8 mouse cellular contexts compared by ENCODE assay signal in the genomic region with DNA sequence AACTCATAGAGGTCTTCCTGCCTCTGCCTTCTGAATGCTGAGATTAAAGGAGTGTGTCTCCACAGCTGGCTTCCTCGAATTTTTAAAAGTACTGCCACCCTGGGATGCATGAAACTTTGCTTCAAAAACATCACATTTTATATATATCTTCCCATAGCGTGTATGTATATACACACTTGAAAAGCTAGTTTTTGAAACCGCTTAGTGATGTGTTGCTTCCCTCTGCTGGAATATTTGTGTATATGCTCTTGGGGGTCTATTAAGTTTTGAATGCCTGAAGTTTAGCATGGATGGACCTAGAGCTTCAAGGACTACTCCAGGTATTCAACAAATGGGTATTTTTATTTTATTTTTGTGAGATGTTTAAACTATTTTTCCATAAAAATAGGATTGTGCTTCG. TPM values are rescaled to one million over a fixed set of nuclear protein-coding genes. Genes with fewer than 3 reads are reported as not detected.
A peak's percentile ranks its signal among the peaks of the same experiment; 100 is the strongest.
DNase-seq lines count a peak whose midpoint lies in the region; ATAC-seq and TF ChIP-seq lines count a peak whose summit lies in the region.

No protein-coding gene starts in this region.

- H3K4me1 ChIP-seq in embryonic facial prominence, embryonic 11.5 days (ENCODE audit: control insufficient read depth, insufficient read depth, low read length): no peaks in the 10 kb centered on the region
- no peaks in the 10 kb centered on the region for H3K4me1 ChIP-seq in embryonic facial prominence, embryonic 10.5 days
- no peaks in the 10 kb centered on the region for H3K4me1 ChIP-seq in limb, embryonic 14.5 days (ENCODE audit: control insufficient read depth, insufficient read depth, low read length)
- no peaks in the 10 kb centered on the region for H3K4me1 ChIP-seq in limb, embryonic 10.5 days

- no peaks in the 10 kb centered on the region for H3K36me3 ChIP-seq in embryonic facial prominence, embryonic 11.5 days (replicated peaks; ENCODE audit: control insufficient read depth, insufficient read depth, low read depth, low read length)
- no peaks in the 10 kb centered on the region for H3K36me3 ChIP-seq in embryonic facial prominence, embryonic 10.5 days (replicated peaks)
- H3K36me3 ChIP-seq in limb, embryonic 14.5 days (ENCODE audit: control insufficient read depth, insufficient read depth, low read length): no peaks in the 10 kb centered on the region
- no peaks in the 10 kb centered on the region for H3K36me3 ChIP-seq in limb, embryonic 10.5 days

- WGBS in embryonic facial prominence, embryonic 11.5 days: 46% methylated on average over 4 of the region's 4 CpGs
- WGBS in embryonic facial prominence, embryonic 10.5 days: 47% methylated on average over 4 of the region's 4 CpGs
- WGBS in limb, embryonic 14.5 days: 34% methylated on average over 4 of the region's 4 CpGs
- 50% methylated on average over 4 of the region's 4 CpGs for WGBS in limb, embryonic 10.5 days

- TF ChIP-seq POLR2A in limb, embryonic 14.5 days (IDR thresholded peaks at IDR 0.05; ENCODE audit: borderline replicate concordance, extremely low read depth, insufficient read depth, insufficient read length): no peak

- DNase-seq in embryonic facial prominence, embryonic 11.5 days (ENCODE audit: low spot score): peak; percentile 58
- no peak for DNase-seq in embryonic facial prominence, embryonic 10.5 days (ENCODE audit: low spot score)
- DNase-seq in limb, embryonic 14.5 days (ENCODE audit: low spot score): peak; percentile 76
- DNase-seq in limb, embryonic 10.5 days (ENCODE audit: low spot score): no peak
- DNase-seq in brain, embryonic 18.5 days (ENCODE audit: low read depth, low spot score): peak; percentile 14
- no peak for DNase-seq in c-Kit-positive CD71-positive TER-119-positive erythroid progenitor cells, embryonic 14.5 days (ENCODE audit: low spot score)
- DNase-seq in right cerebral cortex, postnatal 4 days: no peak

- no peak for ATAC-seq in embryonic facial prominence, embryonic 11.5 days (replicated peaks; ENCODE audit: insufficient number of reproducible peaks, low FRiP score, low TSS enrichment, low read depth)
- ATAC-seq in limb, embryonic 14.5 days (ENCODE audit: low FRiP score, low read depth): peak; percentile 53; the same call in 1 of the 2 replicates
- ATAC-seq in megakaryocyte-erythroid progenitor cell, adult 5-6 weeks (replicated peaks; ENCODE audit: low FRiP score, low TSS enrichment, poor library complexity, severe bottlenecking): peak; percentile 90

- no peak overlapping the region for H3K4me2 ChIP-seq in embryonic facial prominence, embryonic 11.5 days (ENCODE audit: low read depth, low read length)
- H3K4me2 ChIP-seq in limb, embryonic 14.5 days (replicated peaks; ENCODE audit: low read depth, low read length, severe bottlenecking): no peak overlapping the region

- H3K9me3 ChIP-seq in embryonic facial prominence, embryonic 11.5 days (replicated peaks; ENCODE audit: control insufficient read depth, low read length): no peaks in the 10 kb centered on the region
- H3K9me3 ChIP-seq in embryonic facial prominence, embryonic 10.5 days: peaks cover 7% of the 10 kb centered on the region; the same call in 1 of the 2 replicates
- H3K9me3 ChIP-seq in limb, embryonic 14.5 days (ENCODE audit: control insufficient read depth, low read length): peaks cover 10% of the 10 kb centered on the region; the same call in 1 of the 2 replicates
- no peaks in the 10 kb centered on the region for H3K9me3 ChIP-seq in limb, embryonic 10.5 days (replicated peaks)

- no peak overlapping the region for H3K9ac ChIP-seq in embryonic facial prominence, embryonic 11.5 days (replicated peaks; ENCODE audit: low read length)
- H3K9ac ChIP-seq in limb, embryonic 14.5 days (ENCODE audit: low read depth, low read length, severe bottlenecking): no peak overlapping the region

- no peaks in the 10 kb centered on the region for H3K27me3 ChIP-seq in embryonic facial prominence, embryonic 11.5 days (ENCODE audit: control insufficient read depth, insufficient read depth, low read length)
- no peaks in the 10 kb centered on the region for H3K27me3 ChIP-seq in embryonic facial prominence, embryonic 10.5 days (replicated peaks; ENCODE audit: low read depth, poor library complexity, severe bottlenecking)
- no peaks in the 10 kb centered on the region for H3K27me3 ChIP-seq in limb, embryonic 14.5 days (ENCODE audit: control insufficient read depth, insufficient read depth, low read length)
- no peaks in the 10 kb centered on the region for H3K27me3 ChIP-seq in limb, embryonic 10.5 days (ENCODE audit: low read depth, poor library complexity, severe bottlenecking)

- no peak overlapping the region for H3K4me3 ChIP-seq in embryonic facial prominence, embryonic 11.5 days (ENCODE audit: low read depth, low read length)
- H3K4me3 ChIP-seq in embryonic facial prominence, embryonic 10.5 days: no peak overlapping the region
- no peak overlapping the region for H3K4me3 ChIP-seq in limb, embryonic 14.5 days (replicated peaks; ENCODE audit: low read length)
- no peak overlapping the region for H3K4me3 ChIP-seq in limb, embryonic 10.5 days

- H3K27ac ChIP-seq in embryonic facial prominence, embryonic 11.5 days (replicated peaks; ENCODE audit: low read depth, low read length): no peak overlapping the region
- H3K27ac ChIP-seq in embryonic facial prominence, embryonic 10.5 days (replicated peaks): no peak overlapping the region
- H3K27ac ChIP-seq in limb, embryonic 14.5 days (replicated peaks; ENCODE audit: low read depth, low read length): no peak overlapping the region
- H3K27ac ChIP-seq in limb, embryonic 10.5 days: no peak overlapping the region

RNA-seq across cellular contexts. Expression of gene Fam208a, which starts 14.7 kb away (rescaled TPM):
- polyA plus RNA-seq in embryonic facial prominence, embryonic 11.5 days (2014; fragmentation: Nextera tagmentation; extraction: Ambion mirVana): 8.6 and 9.7 TPM in 2 replicates
- 13.3 and 14.4 TPM in 2 replicates for polyA plus RNA-seq in embryonic facial prominence, embryonic 10.5 days (2016; fragmentation: Nextera tagmentation; extraction: Ambion mirVana)
- polyA plus RNA-seq in limb, embryonic 14.5 days (2012; rRNA removed): 29.8 and 33.1 TPM in 2 replicates
- polyA plus RNA-seq in limb, embryonic 14.5 days (2014; fragmentation: Nextera tagmentation; extraction: Ambion mirVana): 11.1 and 11.8 TPM in 2 replicates
- polyA plus RNA-seq in limb, embryonic 10.5 days (2016; fragmentation: Nextera tagmentation; extraction: Ambion mirVana): 11.9 and 15.3 TPM in 2 replicates
- 32.6 and 35.8 TPM in 2 replicates for total RNA-seq in megakaryocyte-erythroid progenitor cell, adult 5-6 weeks (2014; fragmentation: Nextera tagmentation)
- 29.9 and 35.3 TPM in 2 replicates for total RNA-seq in megakaryocyte-erythroid progenitor cell, adult 5-6 weeks (2017)

Comparison
In these comparisons a context has a peak if more than half of its experiments do, and no peak if none do; other contexts are left out.
1. DNase-seq: peak in embryonic facial prominence, embryonic 11.5 days (single experiment), limb, embryonic 14.5 days (single experiment) and brain, embryonic 18.5 days (single experiment); none in embryonic facial prominence, embryonic 10.5 days (single experiment), limb, embryonic 10.5 days (single experiment), c-Kit-positive CD71-positive TER-119-positive erythroid progenitor cells, embryonic 14.5 days (single experiment) and right cerebral cortex, postnatal 4 days (single experiment).